Mouse (Mus musculus): ENCODE measurements at regions not wholly inside any gene's neighbourhood (a gene's known extent, or its start where the extent isn't known, plus 50 kb on each side); places are given as distances from the start of the nearest gene placed in this dataset.

- TF ChIP-seq HCFC1 (IDR thresholded peaks at IDR 0.05; ENCODE audit: borderline replicate concordance, insufficient read depth, low read length) = no peak
- TF ChIP-seq MAFK (IDR thresholded peaks at IDR 0.05; ENCODE audit: insufficient read depth, low read depth, low read length) = no peak
- TF ChIP-seq ZNF384 (IDR thresholded peaks at IDR 0.05; ENCODE audit: low read depth, low read length) = no peak
- TF ChIP-seq ZC3H11A (IDR thresholded peaks at IDR 0.05; ENCODE audit: borderline replicate concordance, low read depth, low read length) = no peak
- TF ChIP-seq CHD2 (IDR thresholded peaks at IDR 0.05; ENCODE audit: low read depth, low read length) = no peak
- in situ Hi-C loops (cut with MboI; ENCODE audit: low sequenced_read_pairs in 2 of 2, unreplicated experiment in 2 of 2) = no loop called here
- no peak overlapping the region for H3K9ac ChIP-seq (ENCODE audit: insufficient read depth, low read depth, low read length, poor library complexity, severe bottlenecking)
- no peaks in the 10 kb centered on the region for H3K4me1 ChIP-seq (ENCODE audit: control insufficient read depth in 2 of 2, insufficient read depth in 2 of 2, low read length in 2 of 2, poor library complexity in 1 of 2)
- DNase-seq (ENCODE audit: low read depth, low spot score) = no peak
- H3K27ac ChIP-seq (ENCODE audit: insufficient read depth, low read depth, low read length, poor library complexity, severe bottlenecking) = no peak overlapping the region
- H3K4me3 ChIP-seq (ENCODE audit: insufficient read depth in 1 of 2, low read depth in 1 of 2, low read length in 2 of 2, poor library complexity in 1 of 2, severe bottlenecking in 1 of 2) = no peak overlapping the region
- no peaks in the 10 kb centered on the region for H3K9me3 ChIP-seq (ENCODE audit: control insufficient read depth, insufficient read depth, low read depth, low read length)
- no peaks in the 10 kb centered on the region for H3K36me3 ChIP-seq (ENCODE audit: control insufficient read depth, insufficient read depth, low read length, poor library complexity, severe bottlenecking)
Measured at GRCm38 (mm10) chr9:59188411-59188810, 102.9 kb upstream of the Adpgk start.

- TF ChIP-seq CHD2 (IDR thresholded peaks at IDR 0.05; ENCODE audit: low read depth, low read length) (no peak), HCFC1 (IDR thresholded peaks at IDR 0.05; ENCODE audit: borderline replicate concordance, insufficient read depth, low read length) (no peak), ZC3H11A (IDR thresholded peaks at IDR 0.05; ENCODE audit: borderline replicate concordance, low read depth, low read length) (no peak), ZNF384 (IDR thresholded peaks at IDR 0.05; ENCODE audit: low read depth, low read length) (no peak), MAFK (IDR thresholded peaks at IDR 0.05; ENCODE audit: insufficient read depth, low read depth, low read length) (no peak)
- DNase-seq (ENCODE audit: low read depth, low spot score) = no peak
- H3K36me3 ChIP-seq (ENCODE audit: control insufficient read depth, insufficient read depth, low read length, poor library complexity, severe bottlenecking) = no peaks in the 10 kb centered on the region
Measured at GRCm38 (mm10) chr9:59186326-59186725, 105.0 kb upstream of the Adpgk start.

GRCm38 (mm10) chr9:59184089-59184488, 107.3 kb upstream of the Adpgk start:
- no peaks in the 10 kb centered on the region for H3K36me3 ChIP-seq (ENCODE audit: control insufficient read depth, insufficient read depth, low read length, poor library complexity, severe bottlenecking)

More at GRCm38 (mm10) chr9:59186326-59186725, 105.0 kb upstream of the Adpgk start:
- in situ Hi-C loops (cut with MboI; ENCODE audit: low sequenced_read_pairs in 2 of 2, unreplicated experiment in 2 of 2) = no loop called here
- no peak overlapping the region for H3K27ac ChIP-seq (ENCODE audit: insufficient read depth, low read depth, low read length, poor library complexity, severe bottlenecking)
- no peak overlapping the region for H3K9ac ChIP-seq (ENCODE audit: insufficient read depth, low read depth, low read length, poor library complexity, severe bottlenecking)
- no peak overlapping the region for H3K4me3 ChIP-seq (ENCODE audit: insufficient read depth in 1 of 2, low read depth in 1 of 2, low read length in 2 of 2, poor library complexity in 1 of 2, severe bottlenecking in 1 of 2)
- H3K9me3 ChIP-seq (ENCODE audit: control insufficient read depth, insufficient read depth, low read depth, low read length) = no peaks in the 10 kb centered on the region
- no peaks in the 10 kb centered on the region for H3K4me1 ChIP-seq (ENCODE audit: control insufficient read depth in 2 of 2, insufficient read depth in 2 of 2, low read length in 2 of 2, poor library complexity in 1 of 2)

GRCm38 (mm10) chr9:59182906-59183305, 108.5 kb upstream of the Adpgk start:
- in situ Hi-C loops (cut with MboI; ENCODE audit: low sequenced_read_pairs in 2 of 2, unreplicated experiment in 2 of 2) = no loop called here
- H3K9ac ChIP-seq (ENCODE audit: insufficient read depth, low read depth, low read length, poor library complexity, severe bottlenecking) = no peak overlapping the region
- H3K4me1 ChIP-seq (ENCODE audit: control insufficient read depth in 2 of 2, insufficient read depth in 2 of 2, low read length in 2 of 2, poor library complexity in 1 of 2) = no peaks in the 10 kb centered on the region
- no peak overlapping the region for H3K27ac ChIP-seq (ENCODE audit: insufficient read depth, low read depth, low read length, poor library complexity, severe bottlenecking)
- TF ChIP-seq ZNF384 (IDR thresholded peaks at IDR 0.05; ENCODE audit: low read depth, low read length) (no peak), CHD2 (IDR thresholded peaks at IDR 0.05; ENCODE audit: low read depth, low read length) (no peak), MAFK (IDR thresholded peaks at IDR 0.05; ENCODE audit: insufficient read depth, low read depth, low read length) (peak; percentile 77), ZC3H11A (IDR thresholded peaks at IDR 0.05; ENCODE audit: borderline replicate concordance, low read depth, low read length) (no peak), HCFC1 (IDR thresholded peaks at IDR 0.05; ENCODE audit: borderline replicate concordance, insufficient read depth, low read length) (no peak)
- no peaks in the 10 kb centered on the region for H3K36me3 ChIP-seq (ENCODE audit: control insufficient read depth, insufficient read depth, low read length, poor library complexity, severe bottlenecking)
- H3K9me3 ChIP-seq (ENCODE audit: control insufficient read depth, insufficient read depth, low read depth, low read length) = no peaks in the 10 kb centered on the region
- DNase-seq (ENCODE audit: low read depth, low spot score) = no peak
- H3K4me3 ChIP-seq (ENCODE audit: insufficient read depth in 1 of 2, low read depth in 1 of 2, low read length in 2 of 2, poor library complexity in 1 of 2, severe bottlenecking in 1 of 2) = no peak overlapping the region

More at GRCm38 (mm10) chr9:59184089-59184488, 107.3 kb upstream of the Adpgk start:
- H3K4me1 ChIP-seq (ENCODE audit: control insufficient read depth in 2 of 2, insufficient read depth in 2 of 2, low read length in 2 of 2, poor library complexity in 1 of 2) = no peaks in the 10 kb centered on the region
- no peak overlapping the region for H3K4me3 ChIP-seq (ENCODE audit: insufficient read depth in 1 of 2, low read depth in 1 of 2, low read length in 2 of 2, poor library complexity in 1 of 2, severe bottlenecking in 1 of 2)
- no peak overlapping the region for H3K9ac ChIP-seq (ENCODE audit: insufficient read depth, low read depth, low read length, poor library complexity, severe bottlenecking)
- no peak for TF ChIP-seq MAFK (IDR thresholded peaks at IDR 0.05; ENCODE audit: insufficient read depth, low read depth, low read length)
- no peak for TF ChIP-seq CHD2 (IDR thresholded peaks at IDR 0.05; ENCODE audit: low read depth, low read length)
- no peak for TF ChIP-seq ZC3H11A (IDR thresholded peaks at IDR 0.05; ENCODE audit: borderline replicate concordance, low read depth, low read length)
- no peak for TF ChIP-seq HCFC1 (IDR thresholded peaks at IDR 0.05; ENCODE audit: borderline replicate concordance, insufficient read depth, low read length)
- no peak for TF ChIP-seq ZNF384 (IDR thresholded peaks at IDR 0.05; ENCODE audit: low read depth, low read length)
- no peak overlapping the region for H3K27ac ChIP-seq (ENCODE audit: insufficient read depth, low read depth, low read length, poor library complexity, severe bottlenecking)
- H3K9me3 ChIP-seq (ENCODE audit: control insufficient read depth, insufficient read depth, low read depth, low read length) = no peaks in the 10 kb centered on the region
- no peak for DNase-seq (ENCODE audit: low read depth, low spot score)
- in situ Hi-C loops (cut with MboI; ENCODE audit: low sequenced_read_pairs in 2 of 2, unreplicated experiment in 2 of 2) = no loop called here

- H3K36me3 ChIP-seq (ENCODE audit: control insufficient read depth, insufficient read depth, low read length, poor library complexity, severe bottlenecking) = no peaks in the 10 kb centered on the region
- in situ Hi-C loops (cut with MboI; ENCODE audit: low sequenced_read_pairs in 2 of 2, unreplicated experiment in 2 of 2) = no loop called here
- no peak overlapping the region for H3K4me3 ChIP-seq (ENCODE audit: insufficient read depth in 1 of 2, low read depth in 1 of 2, low read length in 2 of 2, poor library complexity in 1 of 2, severe bottlenecking in 1 of 2)
- H3K4me1 ChIP-seq (ENCODE audit: control insufficient read depth in 2 of 2, insufficient read depth in 2 of 2, low read length in 2 of 2, poor library complexity in 1 of 2) = no peaks in the 10 kb centered on the region
- H3K9me3 ChIP-seq (ENCODE audit: control insufficient read depth, insufficient read depth, low read depth, low read length) = no peaks in the 10 kb centered on the region
- H3K27ac ChIP-seq (ENCODE audit: insufficient read depth, low read depth, low read length, poor library complexity, severe bottlenecking) = no peak overlapping the region
- H3K9ac ChIP-seq (ENCODE audit: insufficient read depth, low read depth, low read length, poor library complexity, severe bottlenecking) = no peak overlapping the region
- DNase-seq (ENCODE audit: low read depth, low spot score) = no peak
- TF ChIP-seq ZC3H11A (IDR thresholded peaks at IDR 0.05; ENCODE audit: borderline replicate concordance, low read depth, low read length) (no peak), CHD2 (IDR thresholded peaks at IDR 0.05; ENCODE audit: low read depth, low read length) (no peak), MAFK (IDR thresholded peaks at IDR 0.05; ENCODE audit: insufficient read depth, low read depth, low read length) (no peak), HCFC1 (IDR thresholded peaks at IDR 0.05; ENCODE audit: borderline replicate concordance, insufficient read depth, low read length) (no peak), ZNF384 (IDR thresholded peaks at IDR 0.05; ENCODE audit: low read depth, low read length) (no peak)
Measured at GRCm38 (mm10) chr9:59182490-59182889, 108.9 kb upstream of the Adpgk start.

Data from ES-E14 (cell line).